Mouse (Mus musculus) testis, adult 2 months (tissue): ENCODE results near the gene Srd5a2.

Experiments
- CTCF ChIP-seq: fragments of 200-500 bp; IDR thresholded peaks from 2 replicates; pipeline ENCODE4 v1.5.1; 2012; ENCODE audit warnings: low read depth, mild to moderate bottlenecking, inconsistent platforms, low read length, moderate library complexity; ENCODE audit not compliant: control insufficient read depth, insufficient read depth, insufficient replicate concordance
- POLR2A ChIP-seq: fragments of 200-500 bp; IDR thresholded peaks from 2 replicates; pipeline ENCODE4 v1.6.1; 2012; ENCODE audit warnings: low read depth, mild to moderate bottlenecking, inconsistent platforms, low read length, moderate library complexity; ENCODE audit not compliant: control insufficient read depth

DNA sequence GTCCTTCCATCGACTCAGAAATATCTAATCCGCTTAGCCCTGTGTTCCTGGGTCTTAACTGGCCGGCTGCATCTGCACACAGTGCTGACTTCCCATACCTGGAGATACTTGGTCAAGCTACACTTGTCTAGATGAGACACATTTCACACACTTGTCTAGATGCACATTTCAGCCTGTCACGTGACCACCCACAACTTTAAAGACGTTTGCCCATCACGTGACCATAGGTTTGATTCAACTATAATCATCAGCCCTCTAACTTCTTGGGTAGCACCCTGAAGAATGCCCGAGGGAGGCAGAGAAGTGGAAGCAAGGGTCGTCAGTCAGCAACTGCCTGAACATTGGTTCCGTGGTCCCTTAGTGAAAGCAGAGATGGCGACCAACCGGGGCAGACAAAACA, 75.1 kb downstream of the Srd5a2 start:
- TF ChIP-seq POLR2A (no peak), CTCF (no peak)
